Mouse (Mus musculus): ENCODE data around the gene Stub1.

DNA sequence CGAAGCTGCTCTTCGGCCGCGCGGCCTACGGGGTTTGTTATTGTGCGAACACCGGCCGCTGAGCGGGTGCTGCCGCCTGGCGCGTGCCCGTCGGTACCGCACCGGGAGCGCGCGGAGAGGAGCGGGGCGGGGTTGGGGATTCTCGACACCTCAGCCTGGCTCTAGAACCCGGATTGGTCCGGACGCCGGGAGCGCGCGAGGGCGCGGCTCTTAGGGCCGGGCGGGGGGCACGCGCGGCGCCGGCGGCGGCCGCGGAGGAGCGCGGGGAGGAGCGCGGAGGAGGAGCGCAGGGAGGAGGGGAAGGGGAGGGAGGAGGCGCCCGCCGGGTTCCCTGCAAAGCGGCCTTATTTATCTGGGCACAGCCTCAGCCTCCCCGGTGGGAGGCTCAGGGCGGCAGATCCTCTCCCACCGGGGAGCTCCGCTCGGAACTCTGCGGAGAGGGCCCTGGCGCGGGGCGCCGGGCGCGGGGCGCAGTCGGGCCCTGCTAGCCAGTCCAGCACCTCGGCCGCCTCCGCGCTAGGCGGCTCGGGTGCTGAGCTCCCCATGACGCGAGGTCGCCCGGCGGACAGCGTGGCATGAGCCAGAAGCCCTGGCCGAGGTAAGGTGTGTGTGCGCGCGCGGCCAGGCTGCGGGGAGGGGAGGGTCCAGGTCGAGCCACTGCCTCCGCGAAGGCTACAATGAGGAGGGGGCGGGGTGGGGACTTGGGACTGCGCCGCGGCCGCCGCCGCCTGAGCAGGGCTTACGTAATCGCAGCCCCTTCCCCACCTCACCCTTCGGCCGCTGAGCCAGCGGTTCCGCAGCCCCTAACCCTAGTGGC, 24.2 kb downstream of the Stub1 start, which contains the start of gene Fbxl16:
- peak; percentile 95 for TF ChIP-seq POLR2A (IDR thresholded peaks at IDR 0.05; ENCODE audit: borderline replicate concordance, insufficient read depth, low read length)
- peak; percentile 21; the same call in 1 of the 2 replicates for TF ChIP-seq CTCF (IDR thresholded peaks at IDR 0.05; ENCODE audit: borderline replicate concordance, insufficient read depth, low read depth, low read length)

Measured in cerebellum, adult 2 months (tissue).